Mouse (Mus musculus): ENCODE measurements around the gene 4930452B06Rik.

- TF ChIP-seq CTCF (IDR thresholded peaks at IDR 0.05; ENCODE audit: low read depth, low read length): no peak
- no peak for TF ChIP-seq POLR2A (IDR thresholded peaks at IDR 0.05; ENCODE audit: extremely low read depth, insufficient read depth, low read length)
Measured at GRCm38 (mm10) chr14:8429767-8430166, 236.3 kb downstream of the 4930452B06Rik start.
